Mouse (Mus musculus) stomach, postnatal 0 days (tissue): ENCODE data around the gene Top2a. TPM values are rescaled to one million over a fixed set of nuclear protein-coding genes. Genes with fewer than 3 reads are reported as not detected.

Experiments used
- ATAC-seq: fragments of 200-750 bp; cut with Nextera tagmentation; 2 replicates; pipeline ENCODE4 v1.8.0; 2017; ENCODE audit not compliant: low FRiP score, low TSS enrichment
- DNase-seq: peaks from one replicate; pipeline ENCODE4 v3.0.0-alpha.2; 2016; ENCODE audit warnings: low spot score
- H3K27ac ChIP-seq: fragments of 300-500 bp; sonication (generic); replicated peaks from 2 replicates; pipeline ENCODE4 v1.5.1; 2014; ENCODE audit warnings: mild to moderate bottlenecking, control low read depth
- H3K27me3 ChIP-seq: fragments of 300-500 bp; sonication (generic); 2 replicates; pipeline ENCODE4 v1.6.1; 2014; ENCODE audit warnings: low read length; ENCODE audit not compliant: control insufficient read depth, insufficient read depth
- H3K36me3 ChIP-seq: fragments of 300-500 bp; sonication (generic); 2 replicates; pipeline ENCODE4 v1.6.1; 2014; ENCODE audit warnings: low read length, mixed read lengths; ENCODE audit not compliant: control insufficient read depth, insufficient read depth
- H3K4me1 ChIP-seq: fragments of 300-500 bp; sonication (generic); replicated peaks from 2 replicates; pipeline ENCODE4 v1.6.1; 2014; ENCODE audit warnings: antibody characterized with exemption; ENCODE audit not compliant: control insufficient read depth, insufficient read depth
- H3K4me2 ChIP-seq: fragments of 300-500 bp; sonication (generic); replicated peaks from 2 replicates; pipeline ENCODE4 v1.6.1; 2014; ENCODE audit warnings: low read depth, mild to moderate bottlenecking, control low read depth, moderate library complexity
- H3K4me3 ChIP-seq: fragments of 300-500 bp; sonication (generic); 2 replicates; pipeline ENCODE4 v1.5.1; 2014; ENCODE audit warnings: low read depth, low read length, control low read depth
- H3K9ac ChIP-seq: fragments of 300-500 bp; sonication (generic); 2 replicates; pipeline ENCODE4 v1.6.1; 2014; ENCODE audit warnings: mild to moderate bottlenecking, low read length, control low read depth, mixed read lengths
- H3K9me3 ChIP-seq: fragments of 300-500 bp; sonication (generic); 2 replicates; pipeline ENCODE4 v1.6.1; 2016; ENCODE audit warnings: low read length; ENCODE audit not compliant: control insufficient read depth
- CTCF ChIP-seq: IDR thresholded peaks from 2 replicates; pipeline ENCODE4 v1.5.1; 2016; ENCODE audit warnings: antibody characterized with exemption, low read depth, mild to moderate bottlenecking, moderate library complexity
- EP300 ChIP-seq: optimal IDR thresholded peaks from 2 replicates; pipeline ENCODE3; 2016; ENCODE audit warnings: antibody characterized with exemption
- WGBS: fragments of 180-500 bp; shearing (Covaris S2); extraction: QIAGEN DNeasy Blood & Tissue Kit; methylation state at CpG from one replicate; pipeline ENCODE4 v1.1.7; 2014; 5-methylcytosine and 5-hydroxymethylcytosine counted together
- polyA plus RNA-seq: library from polyadenylated mRNA; unstranded; fragments of >200 nt; fragmentation: Nextera tagmentation; extraction: Ambion mirVana; gene quantifications from 2 replicates; pipeline ENCODE4 v1.2.1, GENCODE M21; 2015

The Top2a gene
- polyA plus RNA-seq, 1 experiment from 2014 or later: 44.5 TPM

GRCm38 (mm10) chr11:98956340-98956739 lies 67.6 kb downstream of the Top2a start:
- H3K36me3 ChIP-seq: no peaks in the 10 kb centered on the region
- H3K9me3 ChIP-seq: no peaks in the 10 kb centered on the region
- WGBS: 81% methylated on average over 10 of the region's 10 CpGs
- TF ChIP-seq CTCF (no peak), EP300 (no peak)
- no peak for DNase-seq
- no peak overlapping the region for H3K4me2 ChIP-seq
- H3K9ac ChIP-seq: no peak overlapping the region
- peaks cover 19% of the 10 kb centered on the region; the same call in 1 of the 2 replicates for H3K4me1 ChIP-seq
- H3K4me3 ChIP-seq: no peak overlapping the region
- no peak overlapping the region for H3K27ac ChIP-seq
- H3K27me3 ChIP-seq: no peaks in the 10 kb centered on the region
- no peak for ATAC-seq

GRCm38 (mm10) chr11:98955707-98956235 lies 68.2 kb downstream of the Top2a start:
- no peaks in the 10 kb centered on the region for H3K9me3 ChIP-seq
- 0 out of 2 replicates have a peak overlapping the region, but pooled peaks have one; percentile 23 for H3K9ac ChIP-seq
- H3K36me3 ChIP-seq: no peaks in the 10 kb centered on the region
- 34% methylated on average over 7 of the region's 7 CpGs for WGBS
- no peak for TF ChIP-seq EP300
- no peak for TF ChIP-seq CTCF
- no peak overlapping the region for H3K4me2 ChIP-seq
- ATAC-seq: no peak
- no peaks in the 10 kb centered on the region for H3K27me3 ChIP-seq
- H3K4me1 ChIP-seq: peaks cover 19% of the 10 kb centered on the region; the same call in 1 of the 2 replicates
- DNase-seq: no peak
- H3K27ac ChIP-seq: peak overlapping the region; percentile 40; the same call in 1 of the 2 replicates
- no peak overlapping the region for H3K4me3 ChIP-seq

GRCm38 (mm10) chr11:98954801-98955706 lies 68.9 kb downstream of the Top2a start:
- 19% methylated on average over 17 of the region's 17 CpGs for WGBS
- no peak for ATAC-seq
- no peaks in the 10 kb centered on the region for H3K36me3 ChIP-seq
- no peak overlapping the region for H3K4me3 ChIP-seq
- peak overlapping the region; percentile 41 for H3K9ac ChIP-seq
- DNase-seq: no peak
- no peaks in the 10 kb centered on the region for H3K9me3 ChIP-seq
- no peaks in the 10 kb centered on the region for H3K27me3 ChIP-seq
- no peak for TF ChIP-seq CTCF
- TF ChIP-seq EP300: no peak
- H3K4me1 ChIP-seq: peaks cover 27% of the 10 kb centered on the region; the same call in 1 of the 2 replicates
- peak overlapping the region; percentile 41 for H3K4me2 ChIP-seq
- H3K27ac ChIP-seq: peak overlapping the region; percentile 83

- H3K4me3 ChIP-seq: 0 out of 2 replicates have a peak overlapping the region, but pooled peaks have one; percentile 4
- 4% methylated on average over 10 of the region's 10 CpGs for WGBS
- peak; percentile 82 for DNase-seq
- no peaks in the 10 kb centered on the region for H3K9me3 ChIP-seq
- peak overlapping the region; percentile 41 for H3K4me2 ChIP-seq
- no peak for TF ChIP-seq EP300
- TF ChIP-seq CTCF: peak; percentile 79
- H3K9ac ChIP-seq: no peak overlapping the region
- H3K36me3 ChIP-seq: no peaks in the 10 kb centered on the region
- H3K4me1 ChIP-seq: peaks cover 33% of the 10 kb centered on the region; the same call in 1 of the 2 replicates
- peak; percentile 37; the same call in 1 of the 2 replicates for ATAC-seq
- H3K27ac ChIP-seq: peak overlapping the region; percentile 83
- H3K27me3 ChIP-seq: no peaks in the 10 kb centered on the region
These were observed 69.6 kb downstream of the Top2a start for GRCm38 (mm10) chr11:98954373-98954772.

GRCm38 (mm10) chr11:98953835-98954320 lies 70.1 kb downstream of the Top2a start:
- no peaks in the 10 kb centered on the region for H3K27me3 ChIP-seq

More at GRCm38 (mm10) chr11:98953835-98954320, 70.1 kb downstream of the Top2a start:
- Histone ChIP-seq H3K9me3 (no peaks in the 10 kb centered on the region), H3K4me3 (no peak overlapping the region), H3K36me3 (no peaks in the 10 kb centered on the region), H3K9ac (no peak overlapping the region), H3K4me2 (peak overlapping the region; percentile 41), H3K4me1 (peaks cover 34% of the 10 kb centered on the region; the same call in 1 of the 2 replicates), H3K27ac (peak overlapping the region; percentile 83)
- ATAC-seq (no peak), DNase-seq (no peak)
- TF ChIP-seq EP300 (no peak), CTCF (no peak)
- WGBS: 16% methylated on average over 13 of the region's 13 CpGs
